Mouse (Mus musculus): ENCODE data around the gene Mrpl48.

Mrpl48 gene

GRCm38 (mm10) chr7:100645147-100645546 lies 37.0 kb upstream of the Mrpl48 start:
- H3K4me3 ChIP-seq (replicated peaks; ENCODE audit: low read length) = no peak overlapping the region
- H3K9me3 ChIP-seq (ENCODE audit: low read length) = no peaks in the 10 kb centered on the region
- H3K36me3 ChIP-seq (ENCODE audit: insufficient read depth, low read length) = peaks cover 39% of the 10 kb centered on the region
- H3K4me1 ChIP-seq (replicated peaks; ENCODE audit: low read depth, low read length) = peaks cover 26% of the 10 kb centered on the region
- TF ChIP-seq NANOG (IDR thresholded peaks at IDR 0.05; ENCODE audit: borderline replicate concordance, low read length) (no peak), CTCF (conservative IDR thresholded peaks at IDR 0.05; ENCODE audit: low read length) (peak; percentile 80), POU5F1 (IDR thresholded peaks at IDR 0.05; ENCODE audit: borderline replicate concordance, low read length) (no peak)
- no peaks in the 10 kb centered on the region for H3K27me3 ChIP-seq (ENCODE audit: insufficient read depth, low read length)

- Histone ChIP-seq H3K9me3 (ENCODE audit: low read length) (no peaks in the 10 kb centered on the region), H3K36me3 (ENCODE audit: insufficient read depth, low read length) (peaks cover 42% of the 10 kb centered on the region), H3K4me1 (replicated peaks; ENCODE audit: low read depth, low read length) (peaks cover 16% of the 10 kb centered on the region), H3K27me3 (ENCODE audit: insufficient read depth, low read length) (no peaks in the 10 kb centered on the region), H3K4me3 (replicated peaks; ENCODE audit: low read length) (no peak overlapping the region)
- TF ChIP-seq CTCF (conservative IDR thresholded peaks at IDR 0.05; ENCODE audit: low read length) (no peak), POU5F1 (IDR thresholded peaks at IDR 0.05; ENCODE audit: borderline replicate concordance, low read length) (no peak), NANOG (IDR thresholded peaks at IDR 0.05; ENCODE audit: borderline replicate concordance, low read length) (no peak)
These were observed 34.3 kb upstream of the Mrpl48 start for GRCm38 (mm10) chr7:100642413-100642812.

- peaks cover 4% of the 10 kb centered on the region; the same call in 1 of the 2 replicates for H3K4me1 ChIP-seq (replicated peaks; ENCODE audit: low read depth, low read length)
- peaks cover 68% of the 10 kb centered on the region for H3K36me3 ChIP-seq (ENCODE audit: insufficient read depth, low read length)
- H3K27me3 ChIP-seq (ENCODE audit: insufficient read depth, low read length) = no peaks in the 10 kb centered on the region
- peak; percentile 29 for TF ChIP-seq CTCF (conservative IDR thresholded peaks at IDR 0.05; ENCODE audit: low read length)
- no peak for TF ChIP-seq NANOG (IDR thresholded peaks at IDR 0.05; ENCODE audit: borderline replicate concordance, low read length)
- H3K4me3 ChIP-seq (replicated peaks; ENCODE audit: low read length) = no peak overlapping the region
- H3K9me3 ChIP-seq (ENCODE audit: low read length) = no peaks in the 10 kb centered on the region
These were observed 29.6 kb upstream of the Mrpl48 start for GRCm38 (mm10) chr7:100637657-100638056.

GRCm38 (mm10) chr7:100624538-100624937 lies 16.4 kb upstream of the Mrpl48 start:
- Histone ChIP-seq H3K9me3 (ENCODE audit: low read length) (no peaks in the 10 kb centered on the region), H3K4me3 (replicated peaks; ENCODE audit: low read length) (no peak overlapping the region), H3K4me1 (replicated peaks; ENCODE audit: low read depth, low read length) (0 out of 2 replicates have a peak, but pooled peaks cover 5% of the 10 kb centered on the region), H3K27me3 (ENCODE audit: insufficient read depth, low read length) (no peaks in the 10 kb centered on the region), H3K36me3 (ENCODE audit: insufficient read depth, low read length) (peaks cover 12% of the 10 kb centered on the region)
- no peak for TF ChIP-seq POU5F1 (IDR thresholded peaks at IDR 0.05; ENCODE audit: borderline replicate concordance, low read length)
- TF ChIP-seq NANOG (IDR thresholded peaks at IDR 0.05; ENCODE audit: borderline replicate concordance, low read length) = no peak
- no peak for TF ChIP-seq CTCF (conservative IDR thresholded peaks at IDR 0.05; ENCODE audit: low read length)

GRCm38 (mm10) chr7:100622277-100622676 lies 14.2 kb upstream of the Mrpl48 start:
- no peaks in the 10 kb centered on the region for H3K9me3 ChIP-seq (ENCODE audit: low read length)
- H3K4me1 ChIP-seq (replicated peaks; ENCODE audit: low read depth, low read length) = peaks cover 9% of the 10 kb centered on the region; the same call in 1 of the 2 replicates
- peak; percentile 70 for TF ChIP-seq CTCF (conservative IDR thresholded peaks at IDR 0.05; ENCODE audit: low read length)
- no peak for TF ChIP-seq NANOG (IDR thresholded peaks at IDR 0.05; ENCODE audit: borderline replicate concordance, low read length)
- TF ChIP-seq POU5F1 (IDR thresholded peaks at IDR 0.05; ENCODE audit: borderline replicate concordance, low read length) = no peak

GRCm38 (mm10) chr7:100616121-100616857 lies 8.2 kb upstream of the Mrpl48 start:
- H3K36me3 ChIP-seq (ENCODE audit: insufficient read depth, low read length) = peaks cover 8% of the 10 kb centered on the region; the same call in 1 of the 2 replicates
- peaks cover 20% of the 10 kb centered on the region for H3K4me1 ChIP-seq (replicated peaks; ENCODE audit: low read depth, low read length)
- H3K9me3 ChIP-seq (ENCODE audit: low read length) = no peaks in the 10 kb centered on the region
- H3K27me3 ChIP-seq (ENCODE audit: insufficient read depth, low read length) = no peaks in the 10 kb centered on the region
- TF ChIP-seq POU5F1 (IDR thresholded peaks at IDR 0.05; ENCODE audit: borderline replicate concordance, low read length) (no peak), NANOG (IDR thresholded peaks at IDR 0.05; ENCODE audit: borderline replicate concordance, low read length) (no peak), CTCF (conservative IDR thresholded peaks at IDR 0.05; ENCODE audit: low read length) (no peak)
- H3K4me3 ChIP-seq (replicated peaks; ENCODE audit: low read length) = no peak overlapping the region

More at GRCm38 (mm10) chr7:100622277-100622676, 14.2 kb upstream of the Mrpl48 start:
- Histone ChIP-seq H3K4me3 (replicated peaks; ENCODE audit: low read length) (no peak overlapping the region), H3K36me3 (ENCODE audit: insufficient read depth, low read length) (peaks cover 8% of the 10 kb centered on the region; the same call in 1 of the 2 replicates), H3K27me3 (ENCODE audit: insufficient read depth, low read length) (no peaks in the 10 kb centered on the region)

- Histone ChIP-seq H3K9me3 (ENCODE audit: low read length) (no peaks in the 10 kb centered on the region), H3K36me3 (ENCODE audit: insufficient read depth, low read length) (no peaks in the 10 kb centered on the region; the same call in 1 of the 2 replicates), H3K4me3 (replicated peaks; ENCODE audit: low read length) (peak overlapping the region; percentile 100), H3K4me1 (replicated peaks; ENCODE audit: low read depth, low read length) (peaks cover 24% of the 10 kb centered on the region), H3K27me3 (ENCODE audit: insufficient read depth, low read length) (no peaks in the 10 kb centered on the region)
- TF ChIP-seq POU5F1 (IDR thresholded peaks at IDR 0.05; ENCODE audit: borderline replicate concordance, low read length) (no peak), NANOG (IDR thresholded peaks at IDR 0.05; ENCODE audit: borderline replicate concordance, low read length) (no peak), CTCF (conservative IDR thresholded peaks at IDR 0.05; ENCODE audit: low read length) (no peak)
These were observed 809 bp upstream of the Mrpl48 start for GRCm38 (mm10) chr7:100608910-100609309.

GRCm38 (mm10) chr7:100607214-100608129 lies 629 bp downstream of the Mrpl48 start, which contains the start of gene Rab6a:
Rab6a (plus strand) TSS chr7:100607410.
- Histone ChIP-seq H3K9me3 (ENCODE audit: low read length) (no peaks in the 10 kb centered on the region), H3K4me3 (replicated peaks; ENCODE audit: low read length) (peak within 1 kb of the TSS; percentile 100), H3K27me3 (ENCODE audit: insufficient read depth, low read length) (no peaks in the 10 kb centered on the region), H3K4me1 (replicated peaks; ENCODE audit: low read depth, low read length) (peaks cover 22% of the 10 kb centered on the region), H3K36me3 (ENCODE audit: insufficient read depth, low read length) (no peaks in the 10 kb centered on the region)
- TF ChIP-seq CTCF (conservative IDR thresholded peaks at IDR 0.05; ENCODE audit: low read length) (no peak), NANOG (IDR thresholded peaks at IDR 0.05; ENCODE audit: borderline replicate concordance, low read length) (no peak), POU5F1 (IDR thresholded peaks at IDR 0.05; ENCODE audit: borderline replicate concordance, low read length) (no peak)

Measured in E14TG2a.4 (cell line).